Mouse (Mus musculus) kidney, postnatal 14 days (tissue): ENCODE data around the gene Cdk12.

Experiments
- DNase-seq: peaks from one replicate; pipeline ENCODE4 v3.0.0; 2022; ENCODE audit warnings: mixed read lengths

Gene Cdk12

GRCm38 (mm10) chr11:98318421-98319116 is 115.7 kb downstream of the Cdk12 start:
- DNase-seq = no peak

DNA sequence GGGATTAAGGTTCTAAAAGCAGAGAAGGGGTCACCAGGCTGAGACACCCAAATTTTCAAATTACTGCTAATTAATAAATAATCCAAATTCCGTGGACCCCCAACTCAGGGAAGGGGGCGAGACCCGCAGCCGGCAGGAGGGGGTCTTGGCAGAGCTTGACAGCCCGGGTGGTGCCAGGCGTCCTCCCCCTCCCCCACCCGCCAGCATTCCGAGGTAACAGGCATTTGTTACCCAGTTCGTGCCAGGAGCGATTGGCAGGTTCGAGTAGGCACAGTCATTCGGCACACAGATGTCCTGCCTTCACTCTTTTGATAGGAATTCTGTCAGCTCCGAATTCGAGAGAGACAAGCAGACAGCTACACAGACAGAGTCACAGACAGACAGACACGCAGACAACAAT is 116.3 kb downstream of the Cdk12 start:
- no peak for DNase-seq

GRCm38 (mm10) chr11:98319544-98319943 is 116.7 kb downstream of the Cdk12 start:
- DNase-seq = no peak

GRCm38 (mm10) chr11:98319944-98320343 is 117.1 kb downstream of the Cdk12 start:
- no peak for DNase-seq

GRCm38 (mm10) chr11:98320381-98320780 is 117.5 kb downstream of the Cdk12 start:
- DNase-seq = no peak

DNA sequence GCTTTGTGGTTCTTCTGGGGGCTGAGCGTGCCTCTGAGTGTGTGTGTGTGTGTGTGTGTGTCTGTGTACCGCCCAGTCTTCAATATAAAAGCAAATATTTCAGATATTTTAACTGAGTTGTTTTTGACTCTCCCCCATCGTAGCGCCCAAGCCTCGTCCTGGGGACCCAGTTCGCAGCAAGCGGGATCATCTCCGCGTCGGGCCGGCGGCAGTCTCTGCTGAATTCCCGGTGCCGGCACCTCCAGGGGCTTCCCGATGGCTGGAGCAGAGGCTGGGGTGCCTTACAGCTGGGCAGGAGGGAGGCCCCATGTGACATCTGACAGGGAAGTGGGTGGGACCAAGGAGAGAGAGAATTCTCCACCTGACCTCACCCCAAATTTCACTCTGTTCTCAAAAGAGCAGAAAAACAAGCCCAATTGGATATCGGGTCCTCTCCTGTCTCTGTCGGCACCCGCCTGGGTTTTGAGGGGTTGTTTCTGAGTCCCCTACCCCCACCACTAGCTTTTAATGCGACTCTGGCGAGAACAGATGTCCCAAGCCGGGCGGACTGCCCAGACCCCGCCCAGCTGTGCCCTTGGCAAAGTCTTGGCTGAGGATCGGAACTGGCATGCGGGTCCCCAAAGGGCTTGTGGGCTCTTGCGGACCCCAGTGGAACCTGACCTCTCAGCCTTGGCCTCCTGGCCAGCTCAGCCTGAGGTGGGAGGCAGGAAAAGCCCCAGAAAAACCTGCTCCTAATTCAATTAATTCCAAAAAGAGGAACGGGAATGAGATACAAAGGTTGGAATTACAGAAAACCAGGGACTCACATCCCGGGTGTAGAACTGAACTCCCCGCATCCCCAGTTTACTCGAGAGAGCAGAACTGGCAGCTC is 118.2 kb downstream of the Cdk12 start:
- DNase-seq = no peak

DNA sequence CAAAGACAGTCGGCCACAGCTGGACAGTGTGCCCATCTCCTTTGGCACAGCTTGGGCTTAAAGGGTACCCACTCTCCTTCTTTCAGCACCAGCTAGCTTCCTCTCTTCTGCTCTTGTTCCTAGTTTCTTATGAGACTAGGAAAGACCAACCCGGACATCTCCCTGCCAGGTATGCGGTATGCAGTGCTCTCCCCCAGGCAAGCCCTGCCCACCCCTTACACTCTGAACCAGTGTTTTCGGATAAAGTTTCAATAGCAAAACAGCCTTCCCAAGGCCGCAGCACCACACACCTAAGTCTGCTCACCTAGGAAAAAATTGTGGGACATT is 118.8 kb downstream of the Cdk12 start:
- DNase-seq = no peak

GRCm38 (mm10) chr11:98322159-98322558 is 119.3 kb downstream of the Cdk12 start:
- DNase-seq = no peak

DNA sequence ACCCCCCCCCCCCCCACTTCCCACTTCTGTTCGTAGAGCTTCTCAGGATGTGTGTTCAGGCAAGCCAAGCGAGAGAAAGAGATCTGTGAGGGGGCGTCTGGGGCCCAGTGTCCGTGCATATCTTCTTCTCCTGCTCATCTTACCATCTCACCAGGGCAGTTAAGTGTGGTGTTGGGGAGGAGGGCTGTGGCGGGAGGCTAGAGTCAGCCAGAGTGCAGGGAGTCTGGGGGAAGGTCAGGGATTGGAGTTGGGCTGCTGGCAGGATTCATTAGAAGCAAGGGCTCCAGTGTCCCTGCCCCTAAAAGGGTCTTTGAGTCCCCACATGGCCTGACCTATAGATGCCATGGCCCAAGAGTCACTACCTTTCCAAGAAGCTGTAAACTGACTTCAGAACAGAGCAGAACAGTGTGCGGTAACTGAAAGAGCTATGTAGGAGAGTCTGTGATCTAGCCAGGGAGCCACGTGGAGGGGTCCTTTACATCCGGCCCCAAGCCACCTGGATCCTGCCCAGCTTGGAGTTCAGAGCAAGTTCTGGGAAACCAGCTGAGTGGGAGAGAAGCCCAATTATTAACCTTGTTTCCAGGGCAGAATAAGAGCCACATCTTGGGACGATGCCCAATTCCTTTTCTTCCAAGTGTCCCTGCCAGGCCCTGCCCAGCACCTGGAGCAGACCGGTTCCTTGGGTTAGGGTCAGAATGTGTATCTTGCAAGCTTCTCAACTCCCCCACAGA is 120.4 kb downstream of the Cdk12 start:
- no peak for DNase-seq

- peak; percentile 56 for DNase-seq
These were observed 121.1 kb downstream of the Cdk12 start for GRCm38 (mm10) chr11:98323933-98324332.

DNA sequence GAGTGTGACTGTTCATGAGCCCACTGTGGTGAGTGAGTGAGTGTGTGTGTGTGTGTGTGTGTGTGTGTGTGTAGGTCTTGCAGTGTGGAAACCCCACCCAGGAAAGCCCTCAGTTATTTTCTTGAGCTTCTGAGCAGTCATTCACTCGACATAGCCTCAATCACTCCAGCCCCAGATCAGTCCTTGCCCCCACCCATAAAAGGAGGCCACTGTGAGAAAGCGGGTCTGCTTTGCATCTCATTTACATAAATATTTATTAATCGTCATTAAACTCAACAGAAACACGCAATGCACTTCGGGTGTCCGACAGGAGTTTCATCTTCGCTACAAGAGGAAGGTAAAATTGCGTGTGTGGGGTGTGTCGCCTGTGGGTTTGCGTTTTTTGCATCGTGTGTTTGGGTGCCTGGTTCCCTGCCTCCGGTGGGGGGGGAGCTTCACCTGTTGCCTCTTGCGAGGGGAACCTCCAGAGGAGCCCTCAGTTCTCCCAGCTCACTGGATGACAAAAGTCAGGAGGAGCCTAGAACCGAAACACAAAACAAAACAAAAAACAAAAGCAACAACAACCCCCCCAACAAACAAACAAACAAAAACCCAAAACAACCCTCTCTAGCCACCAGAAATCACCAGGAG is 122.4 kb downstream of the Cdk12 start:
- DNase-seq = no peak

- no peak for DNase-seq
These were observed 123.0 kb downstream of the Cdk12 start for GRCm38 (mm10) chr11:98325821-98326218.

- no peak for DNase-seq
These were observed 123.9 kb downstream of the Cdk12 start for GRCm38 (mm10) chr11:98326741-98327135.

- no peak for DNase-seq
These were observed 124.5 kb downstream of the Cdk12 start for GRCm38 (mm10) chr11:98327136-98328030.

- DNase-seq = no peak
These were observed 125.1 kb downstream of the Cdk12 start for GRCm38 (mm10) chr11:98328031-98328370.
